In the genomic region with DNA sequence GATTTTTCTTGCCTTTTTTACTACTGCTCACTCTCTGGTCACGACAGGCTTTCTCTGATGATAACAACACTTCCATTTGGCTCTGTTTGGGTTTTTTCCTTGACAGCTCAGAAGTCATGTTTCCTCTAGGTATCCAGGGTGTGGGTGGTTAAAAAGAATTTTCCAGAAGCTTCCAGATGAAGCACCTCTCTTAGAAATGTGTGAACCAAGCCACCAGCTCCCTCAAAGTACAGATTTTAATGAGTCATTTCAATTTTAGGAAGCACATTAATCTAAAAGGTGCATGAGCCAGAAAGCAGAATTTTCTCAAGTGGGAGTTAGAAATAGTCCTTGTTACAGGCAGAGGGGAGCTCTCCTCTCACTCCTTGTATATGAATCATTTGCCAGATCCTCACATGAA, we compare ENCODE assay signal across 24 mouse cellular contexts.
DNase-seq lines count a peak whose midpoint lies in the region.
"Had no signal": no experiment of that assay in that cellular context is flagged by ENCODE, and none has a peak within 500 bp of the region (broad histone marks: within the 10 kb centered on the region; RNA-seq: fewer than 3 reads in every experiment).

No protein-coding gene starts in this region.

- DNase-seq in layer of hippocampus, adult 18-20 months (ENCODE audit: low spot score in 2 of 2): peak; percentile 22 to 38
- DNase-seq in layer of hippocampus, postnatal 36 days: no peak
- peak; percentile 45 for DNase-seq in Muller cell, postnatal 12 days (ENCODE audit: inconsistent ontology term)
- DNase-seq in frontal cortex, postnatal 36 days (ENCODE audit: low spot score in 2 of 2): peak; percentile 38 to 77
- peak; percentile 54 to 95 for DNase-seq in left cerebral cortex, postnatal 25 days (ENCODE audit: low spot score in 2 of 2)
- DNase-seq in hindbrain, embryonic 10.5 days (ENCODE audit: low spot score): no peak
- DNase-seq in adrenal gland, adult 8-10 months: no peak
- DNase-seq: adrenal gland, postnatal 36 days; cerebellum, adult 2 months; gastrocnemius, postnatal 25 days; kidney, adult 8-10 months; kidney, postnatal 25 days; liver, embryonic 13.5 days; lung, embryonic 14.5 days; lung, postnatal 36 days; spleen, adult 18-20 months; thymus, postnatal 36 days had no signal

- H3K4me1 ChIP-seq in hindbrain, embryonic 10.5 days (replicated peaks): no peaks in the 10 kb centered on the region
- H3K4me1 ChIP-seq: embryonic facial prominence, embryonic 10.5 days; hindbrain, embryonic 12.5 days; limb, embryonic 12.5 days; liver, embryonic 13.5 days; midbrain, embryonic 15.5 days had no signal

- no peak overlapping the region for H3K27ac ChIP-seq in hindbrain, embryonic 10.5 days
- H3K27ac ChIP-seq: embryonic facial prominence, embryonic 10.5 days; hindbrain, embryonic 12.5 days; limb, embryonic 12.5 days; liver, embryonic 13.5 days; midbrain, embryonic 15.5 days had no signal

- H3K27me3 ChIP-seq in hindbrain, embryonic 10.5 days (ENCODE audit: insufficient read depth, poor library complexity, severe bottlenecking): no peaks in the 10 kb centered on the region
- H3K27me3 ChIP-seq: CH12.LX; hindbrain, embryonic 12.5 days; limb, embryonic 12.5 days; liver, embryonic 13.5 days; midbrain, embryonic 15.5 days had no signal

- WGBS in hindbrain, embryonic 10.5 days: 75% methylated on average over 1 of the region's 1 CpGs

- H3K4me3 ChIP-seq in hindbrain, embryonic 10.5 days: no peak overlapping the region
- H3K4me3 ChIP-seq: embryonic facial prominence, embryonic 10.5 days; heart, embryonic 10.5 days; hindbrain, embryonic 12.5 days; limb, embryonic 12.5 days; liver, embryonic 13.5 days; midbrain, embryonic 15.5 days; myocyte had no signal

- no peaks in the 10 kb centered on the region for H3K9me3 ChIP-seq in hindbrain, embryonic 10.5 days
- H3K9me3 ChIP-seq: embryonic facial prominence, embryonic 10.5 days; heart, embryonic 10.5 days; hindbrain, embryonic 12.5 days; limb, embryonic 12.5 days; liver, embryonic 13.5 days; midbrain, embryonic 15.5 days had no signal

- H3K36me3 ChIP-seq in hindbrain, embryonic 10.5 days: no peaks in the 10 kb centered on the region
- H3K36me3 ChIP-seq: embryonic facial prominence, embryonic 10.5 days; heart, embryonic 10.5 days; hindbrain, embryonic 12.5 days; limb, embryonic 12.5 days; liver, embryonic 13.5 days; midbrain, embryonic 15.5 days had no signal

- intact Hi-C loops in left cerebral cortex, postnatal 25 days (cut with DNase I): loop anchor here (1.0 kb wide), 1 partner anchor 57 kb away; no protein-coding TSS in a partner anchor

Comparison
In these comparisons a context has a peak if more than half of its experiments do, and no peak if none do; other contexts are left out.
1. DNase-seq: peak in layer of hippocampus, adult 18-20 months (2 of 2), Muller cell, postnatal 12 days (single experiment), frontal cortex, postnatal 36 days (2 of 2) and left cerebral cortex, postnatal 25 days (2 of 2); none in layer of hippocampus, postnatal 36 days (0 of 2), hindbrain, embryonic 10.5 days (single experiment) and adrenal gland, adult 8-10 months (single experiment).